Mouse (Mus musculus): ENCODE data around the gene Olfr145.

GRCm38 (mm10) chr9:37871536-37871935 lies 25.0 kb upstream of the Olfr145 start:
- TF ChIP-seq CTCF (IDR thresholded peaks at IDR 0.05; ENCODE audit: low read depth) (no peak), EP300 (IDR thresholded peaks at IDR 0.05; ENCODE audit: low read depth) (no peak)

Measured in heart, postnatal 0 days (tissue).